Mouse (Mus musculus): Measurements from ENCODE around the gene Kbtbd12. TPM values are rescaled to one million over a fixed set of nuclear protein-coding genes. Genes with fewer than 3 reads are reported as not detected.

Kbtbd12 gene
- polyA plus RNA-seq, 1 experiment from 2014 or later, result 0.28 TPM

DNA sequence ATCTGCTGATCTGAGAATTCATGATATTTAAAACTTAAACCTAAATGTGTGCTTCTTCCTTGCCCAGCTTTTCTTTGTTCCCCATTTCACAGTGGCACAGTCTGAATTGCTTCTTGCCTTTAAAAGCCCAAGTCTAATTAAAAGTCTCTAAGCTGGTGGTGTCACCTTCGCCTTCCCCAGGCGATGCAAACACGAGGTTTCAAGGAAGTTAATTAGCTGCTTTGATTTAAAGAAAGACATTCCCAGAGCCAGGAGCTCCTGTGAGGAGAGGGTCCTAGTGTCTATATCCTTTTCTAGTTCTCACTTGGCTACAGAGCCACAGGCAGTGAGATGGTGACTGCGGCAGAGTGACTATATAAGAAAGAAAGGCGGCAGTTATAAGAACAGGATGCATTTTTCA is 18.2 kb downstream of the Kbtbd12 start:
- DNase-seq (ENCODE audit: low spot score) (no peak), ATAC-seq (ENCODE audit: low FRiP score, low TSS enrichment) (no peak)
- Histone ChIP-seq H3K27me3 (ENCODE audit: control insufficient read depth, insufficient read depth, low read length) (no peaks in the 10 kb centered on the region), H3K36me3 (ENCODE audit: control insufficient read depth, insufficient read depth, low read length) (no peaks in the 10 kb centered on the region), H3K4me2 (replicated peaks; ENCODE audit: low read depth) (no peak overlapping the region), H3K4me1 (replicated peaks; ENCODE audit: control insufficient read depth, insufficient read depth) (no peaks in the 10 kb centered on the region), H3K9me3 (ENCODE audit: control insufficient read depth, low read length) (no peaks in the 10 kb centered on the region), H3K9ac (ENCODE audit: low read length) (no peak overlapping the region), H3K4me3 (ENCODE audit: low read depth, low read length) (no peak overlapping the region), H3K27ac (replicated peaks) (no peak overlapping the region)
- TF ChIP-seq CTCF (IDR thresholded peaks at IDR 0.05; ENCODE audit: low read depth), result no peak
- no peak for TF ChIP-seq EP300 (optimal IDR thresholded peaks at IDR 0.05)
- WGBS, result 72% methylated on average over 5 of the region's 5 CpGs

DNA sequence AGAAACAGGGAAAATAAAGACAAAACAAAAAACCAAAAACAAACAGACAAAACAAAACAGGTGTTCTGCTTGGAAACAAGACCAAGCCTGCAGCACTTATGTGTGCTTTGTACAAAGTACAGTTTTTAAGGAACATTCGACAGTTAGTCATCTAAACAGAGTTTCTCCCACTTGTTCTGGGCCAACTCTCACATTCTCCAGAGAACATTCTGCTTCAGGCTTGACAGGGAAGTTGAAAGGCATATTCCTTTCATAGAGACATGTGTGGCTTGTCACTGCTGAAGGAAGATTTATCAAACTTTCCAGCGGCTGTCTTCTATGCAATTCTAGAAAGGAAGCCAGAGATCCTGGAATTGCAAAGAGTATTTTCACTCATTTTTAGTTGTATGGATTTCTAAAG is 22.4 kb downstream of the Kbtbd12 start:
- Histone ChIP-seq H3K27ac (replicated peaks) (no peak overlapping the region), H3K27me3 (ENCODE audit: control insufficient read depth, insufficient read depth, low read length) (no peaks in the 10 kb centered on the region), H3K36me3 (ENCODE audit: control insufficient read depth, insufficient read depth, low read length) (no peaks in the 10 kb centered on the region), H3K4me2 (replicated peaks; ENCODE audit: low read depth) (no peak overlapping the region), H3K9me3 (ENCODE audit: control insufficient read depth, low read length) (no peaks in the 10 kb centered on the region), H3K4me3 (ENCODE audit: low read depth, low read length) (no peak overlapping the region), H3K9ac (ENCODE audit: low read length) (no peak overlapping the region), H3K4me1 (replicated peaks; ENCODE audit: control insufficient read depth, insufficient read depth) (no peaks in the 10 kb centered on the region)
- DNase-seq (ENCODE audit: low spot score) (no peak), ATAC-seq (ENCODE audit: low FRiP score, low TSS enrichment) (no peak)
- WGBS, result 33% methylated on average over 2 of the region's 2 CpGs
- TF ChIP-seq CTCF (IDR thresholded peaks at IDR 0.05; ENCODE audit: low read depth) (no peak), EP300 (optimal IDR thresholded peaks at IDR 0.05) (no peak)

DNA sequence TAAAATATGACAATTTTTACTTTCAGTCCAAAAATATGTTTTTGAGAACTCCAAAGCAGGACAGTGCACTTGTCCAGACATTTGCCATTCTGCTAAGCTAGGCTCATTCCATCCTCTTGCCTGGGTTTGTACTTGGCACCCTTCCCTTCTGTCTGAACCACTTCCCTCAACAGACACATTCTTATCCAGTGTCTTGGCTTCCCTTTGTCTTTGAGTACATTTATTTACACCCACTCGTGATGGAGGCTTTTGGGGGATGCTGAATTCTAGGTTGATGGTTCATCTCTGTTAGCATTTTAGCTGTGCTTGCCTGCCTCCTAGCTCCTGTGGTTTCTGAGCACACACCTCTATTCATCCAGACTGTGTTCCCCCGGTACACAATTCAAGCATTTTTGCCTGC is 31.3 kb downstream of the Kbtbd12 start:
- H3K9ac ChIP-seq (ENCODE audit: low read length), result no peak overlapping the region
- no peak overlapping the region for H3K27ac ChIP-seq (replicated peaks)
- H3K36me3 ChIP-seq (ENCODE audit: control insufficient read depth, insufficient read depth, low read length), result no peaks in the 10 kb centered on the region
- TF ChIP-seq CTCF (IDR thresholded peaks at IDR 0.05; ENCODE audit: low read depth) (no peak), EP300 (optimal IDR thresholded peaks at IDR 0.05) (no peak)
- H3K4me3 ChIP-seq (ENCODE audit: low read depth, low read length), result no peak overlapping the region
- H3K27me3 ChIP-seq (ENCODE audit: control insufficient read depth, insufficient read depth, low read length), result no peaks in the 10 kb centered on the region
- no peak for DNase-seq (ENCODE audit: low spot score)
- 50% methylated on average over 2 of the region's 2 CpGs for WGBS
- no peaks in the 10 kb centered on the region for H3K9me3 ChIP-seq (ENCODE audit: control insufficient read depth, low read length)
- no peaks in the 10 kb centered on the region for H3K4me1 ChIP-seq (replicated peaks; ENCODE audit: control insufficient read depth, insufficient read depth)
- ATAC-seq (ENCODE audit: low FRiP score, low TSS enrichment), result no peak
- H3K4me2 ChIP-seq (replicated peaks; ENCODE audit: low read depth), result no peak overlapping the region

DNA sequence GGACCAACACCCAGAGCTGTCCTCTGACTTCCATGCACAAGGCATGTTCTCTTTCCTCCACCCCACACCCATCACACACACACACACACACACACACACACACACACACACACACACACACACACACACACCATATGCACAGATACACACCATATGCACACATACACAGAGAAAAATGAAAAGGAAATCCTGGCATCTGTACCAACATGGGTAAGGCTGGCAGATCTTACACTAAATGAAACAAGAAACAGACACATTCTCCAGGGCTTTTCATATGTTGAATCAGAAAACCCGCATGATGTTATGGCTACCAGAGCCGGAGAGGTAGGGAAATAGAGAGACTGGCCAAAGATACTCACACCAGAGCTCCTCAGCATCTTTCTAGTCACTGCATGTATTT is 32.0 kb downstream of the Kbtbd12 start:
- ATAC-seq (ENCODE audit: low FRiP score, low TSS enrichment) (no peak), DNase-seq (ENCODE audit: low spot score) (no peak)
- Histone ChIP-seq H3K27ac (replicated peaks) (no peak overlapping the region), H3K36me3 (ENCODE audit: control insufficient read depth, insufficient read depth, low read length) (no peaks in the 10 kb centered on the region), H3K4me2 (replicated peaks; ENCODE audit: low read depth) (no peak overlapping the region), H3K27me3 (ENCODE audit: control insufficient read depth, insufficient read depth, low read length) (no peaks in the 10 kb centered on the region), H3K4me3 (ENCODE audit: low read depth, low read length) (no peak overlapping the region), H3K9ac (ENCODE audit: low read length) (no peak overlapping the region), H3K4me1 (replicated peaks; ENCODE audit: control insufficient read depth, insufficient read depth) (no peaks in the 10 kb centered on the region), H3K9me3 (ENCODE audit: control insufficient read depth, low read length) (no peaks in the 10 kb centered on the region)
- TF ChIP-seq CTCF (IDR thresholded peaks at IDR 0.05; ENCODE audit: low read depth) (no peak), EP300 (optimal IDR thresholded peaks at IDR 0.05) (no peak)
- 80% methylated on average over 2 of the region's 2 CpGs for whole genome bisulfite sequencing

DNA sequence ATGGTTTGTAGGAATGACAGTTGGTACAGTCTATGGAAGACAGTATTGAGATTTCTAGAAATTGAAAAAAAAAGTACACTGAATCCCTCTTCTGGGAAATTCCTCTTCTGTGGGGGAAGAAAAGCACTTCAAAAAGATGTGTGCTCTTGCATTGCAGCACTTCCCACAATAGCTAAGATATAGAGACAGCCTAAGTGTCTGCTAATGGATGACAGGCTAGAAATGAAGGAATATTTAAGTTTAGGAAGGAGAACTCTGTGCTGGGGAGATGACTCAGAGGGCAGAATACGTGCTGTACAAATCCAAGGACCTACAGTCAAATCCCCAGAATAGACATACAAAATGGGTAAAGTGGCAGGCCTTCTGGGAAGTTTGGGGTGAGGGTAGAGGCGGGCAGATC is 32.5 kb downstream of the Kbtbd12 start:
- Histone ChIP-seq H3K36me3 (ENCODE audit: control insufficient read depth, insufficient read depth, low read length) (no peaks in the 10 kb centered on the region), H3K4me2 (replicated peaks; ENCODE audit: low read depth) (no peak overlapping the region), H3K27me3 (ENCODE audit: control insufficient read depth, insufficient read depth, low read length) (no peaks in the 10 kb centered on the region), H3K9ac (ENCODE audit: low read length) (no peak overlapping the region), H3K9me3 (ENCODE audit: control insufficient read depth, low read length) (no peaks in the 10 kb centered on the region), H3K4me1 (replicated peaks; ENCODE audit: control insufficient read depth, insufficient read depth) (no peaks in the 10 kb centered on the region), H3K27ac (replicated peaks) (no peak overlapping the region), H3K4me3 (ENCODE audit: low read depth, low read length) (no peak overlapping the region)
- DNase-seq (ENCODE audit: low spot score), result no peak
- no peak for ATAC-seq (ENCODE audit: low FRiP score, low TSS enrichment)
- 72% methylated on average over 2 of the region's 2 CpGs for WGBS
- TF ChIP-seq EP300 (optimal IDR thresholded peaks at IDR 0.05) (no peak), CTCF (IDR thresholded peaks at IDR 0.05; ENCODE audit: low read depth) (no peak)

DNA sequence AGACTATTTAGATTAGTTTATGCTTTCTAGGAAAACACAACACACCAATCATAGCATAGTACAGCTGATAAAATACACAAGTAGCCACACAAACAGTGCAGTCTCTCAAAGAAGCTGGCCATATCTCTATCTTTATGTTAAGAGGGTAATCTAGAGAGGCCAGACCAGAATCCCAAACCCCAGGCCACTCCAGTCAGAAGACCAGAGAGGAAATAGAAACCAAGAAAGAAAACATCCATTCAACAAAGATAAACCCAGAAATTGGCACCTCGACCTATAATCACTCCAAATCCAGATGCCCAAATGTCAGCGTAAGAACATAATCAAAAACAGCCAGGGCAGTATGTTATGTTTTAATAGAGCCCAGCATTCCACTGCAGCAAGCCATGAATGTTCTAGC is 41.6 kb downstream of the Kbtbd12 start:
- no peaks in the 10 kb centered on the region for H3K4me1 ChIP-seq (replicated peaks; ENCODE audit: control insufficient read depth, insufficient read depth)
- WGBS, result 68% methylated on average over 2 of the region's 2 CpGs
- no peak for DNase-seq (ENCODE audit: low spot score)
- H3K27ac ChIP-seq (replicated peaks), result no peak overlapping the region
- no peaks in the 10 kb centered on the region for H3K27me3 ChIP-seq (ENCODE audit: control insufficient read depth, insufficient read depth, low read length)
- no peaks in the 10 kb centered on the region for H3K36me3 ChIP-seq (ENCODE audit: control insufficient read depth, insufficient read depth, low read length)
- H3K9ac ChIP-seq (ENCODE audit: low read length), result no peak overlapping the region
- no peak for TF ChIP-seq CTCF (IDR thresholded peaks at IDR 0.05; ENCODE audit: low read depth)
- no peak for TF ChIP-seq EP300 (optimal IDR thresholded peaks at IDR 0.05)
- H3K4me2 ChIP-seq (replicated peaks; ENCODE audit: low read depth), result no peak overlapping the region
- no peaks in the 10 kb centered on the region for H3K9me3 ChIP-seq (ENCODE audit: control insufficient read depth, low read length)
- H3K4me3 ChIP-seq (ENCODE audit: low read depth, low read length), result no peak overlapping the region
- no peak for ATAC-seq (ENCODE audit: low FRiP score, low TSS enrichment)
